ENCODE assay signal across 9 mouse cellular contexts in genomic region chr1:55874868-55875144, GRCm38 (mm10).
DNase-seq lines count a peak whose midpoint lies in the region; ATAC-seq and TF ChIP-seq lines count a peak whose summit lies in the region.
"Had no signal": no experiment of that assay in that cellular context is flagged by ENCODE, and none has a peak within 500 bp of the region (broad histone marks: within the 10 kb centered on the region; RNA-seq: fewer than 3 reads in every experiment).

No protein-coding gene starts in this region.

- H3K36me3 ChIP-seq in heart, postnatal 0 days (replicated peaks; ENCODE audit: control insufficient read depth, insufficient read depth, low read length): no peaks in the 10 kb centered on the region
- no peaks in the 10 kb centered on the region for H3K36me3 ChIP-seq in hindbrain, embryonic 12.5 days
- H3K36me3 ChIP-seq: midbrain, embryonic 12.5 days had no signal

- DNase-seq in heart, postnatal 0 days (ENCODE audit: low spot score): no peak
- no peak for DNase-seq in heart, adult 18-20 months
- DNase-seq in thymus, postnatal 0 days (ENCODE audit: low spot score): peak; percentile 7
- no peak for DNase-seq in thymus, postnatal 25 days
- DNase-seq in ovary, adult 18-20 months (ENCODE audit: low spot score): no peak
- no peak for DNase-seq in frontal cortex, postnatal 14 days (ENCODE audit: low spot score in 2 of 2)
- DNase-seq in layer of hippocampus, adult 9-11 months: no peak

- H3K4me2 ChIP-seq in heart, postnatal 0 days (ENCODE audit: low read depth, low read length): no peak overlapping the region
- no peak overlapping the region for H3K4me2 ChIP-seq in hindbrain, embryonic 12.5 days (replicated peaks)
- H3K4me2 ChIP-seq: midbrain, embryonic 12.5 days had no signal

- TF ChIP-seq CTCF in heart, postnatal 0 days (IDR thresholded peaks at IDR 0.05; ENCODE audit: low read depth): peak; percentile 40

- no peaks in the 10 kb centered on the region for H3K27me3 ChIP-seq in heart, postnatal 0 days (ENCODE audit: control insufficient read depth, insufficient read depth, low read length)
- no peaks in the 10 kb centered on the region for H3K27me3 ChIP-seq in hindbrain, embryonic 12.5 days

- no peak overlapping the region for H3K9ac ChIP-seq in heart, postnatal 0 days (replicated peaks; ENCODE audit: low read depth, low read length)
- H3K9ac ChIP-seq in hindbrain, embryonic 12.5 days: no peak overlapping the region
- H3K9ac ChIP-seq: midbrain, embryonic 12.5 days had no signal

- no peak for TF ChIP-seq EP300 in heart, postnatal 0 days (IDR thresholded peaks at IDR 0.05; ENCODE audit: low read depth)

- H3K27ac ChIP-seq in heart, postnatal 0 days (ENCODE audit: low read depth): no peak overlapping the region
- H3K27ac ChIP-seq in hindbrain, embryonic 12.5 days: no peak overlapping the region
- H3K27ac ChIP-seq: midbrain, embryonic 12.5 days had no signal

- no peaks in the 10 kb centered on the region for H3K4me1 ChIP-seq in heart, postnatal 0 days (ENCODE audit: control insufficient read depth, insufficient read depth)
- H3K4me1 ChIP-seq in hindbrain, embryonic 12.5 days: no peaks in the 10 kb centered on the region
- H3K4me1 ChIP-seq: midbrain, embryonic 12.5 days had no signal

- H3K4me3 ChIP-seq in heart, postnatal 0 days (ENCODE audit: low read depth, low read length): no peak overlapping the region
- H3K4me3 ChIP-seq in hindbrain, embryonic 12.5 days: no peak overlapping the region
- H3K4me3 ChIP-seq: midbrain, embryonic 12.5 days had no signal

- no peak for ATAC-seq in heart, postnatal 0 days (ENCODE audit: insufficient read depth, low read depth)
- ATAC-seq in hindbrain, embryonic 12.5 days (ENCODE audit: low FRiP score): peak; percentile 39; the same call in 1 of the 2 replicates

- 62% methylated on average over 4 of the region's 4 CpGs for WGBS in heart, postnatal 0 days
- WGBS in hindbrain, embryonic 12.5 days: 68% methylated on average over 4 of the region's 4 CpGs

- H3K9me3 ChIP-seq in heart, postnatal 0 days (replicated peaks; ENCODE audit: control insufficient read depth, low read length): no peaks in the 10 kb centered on the region
- H3K9me3 ChIP-seq in hindbrain, embryonic 12.5 days (replicated peaks): peaks cover 3% of the 10 kb centered on the region; the same call in 1 of the 2 replicates
- H3K9me3 ChIP-seq: midbrain, embryonic 12.5 days had no signal
